ENCODE assay signal across 13 mouse cellular contexts in genomic region chr15:83337903-83338870, GRCm38 (mm10). TPM values are rescaled to one million over a fixed set of nuclear protein-coding genes. Genes with fewer than 3 reads are reported as not detected.
A peak's percentile ranks its signal among the peaks of the same experiment; 100 is the strongest.
DNase-seq lines count a peak whose midpoint lies in the region; ATAC-seq and TF ChIP-seq lines count a peak whose summit lies in the region.
"Had no signal": no experiment of that assay in that cellular context is flagged by ENCODE, and none has a peak within 500 bp of the region (broad histone marks: within the 10 kb centered on the region; RNA-seq: fewer than 3 reads in every experiment).

No protein-coding gene starts in this region.

- peaks cover 15% of the 10 kb centered on the region for H3K79me2 ChIP-seq in C2C12 (ENCODE audit: control insufficient read depth, insufficient read depth)

- no peaks in the 10 kb centered on the region for H3K27me3 ChIP-seq in heart, postnatal 0 days (ENCODE audit: control insufficient read depth, insufficient read depth, low read length)
- no peaks in the 10 kb centered on the region for H3K27me3 ChIP-seq in C2C12 (ENCODE audit: control insufficient read depth, insufficient read depth, insufficient read length)
- H3K27me3 ChIP-seq in intestine, embryonic 15.5 days (replicated peaks), result no peaks in the 10 kb centered on the region
- H3K27me3 ChIP-seq in small intestine, adult 2 months (ENCODE audit: control insufficient read depth, insufficient read depth, low read length), result no peaks in the 10 kb centered on the region
- no peaks in the 10 kb centered on the region for H3K27me3 ChIP-seq in neural tube, embryonic 15.5 days (replicated peaks)
- H3K27me3 ChIP-seq: hindbrain, embryonic 15.5 days had no signal

- H3K4me3 ChIP-seq in heart, postnatal 0 days (ENCODE audit: low read depth, low read length), result no peak overlapping the region
- H3K4me3 ChIP-seq in C2C12 (ENCODE audit: insufficient read depth, poor library complexity, severe bottlenecking), result no peak overlapping the region
- no peak overlapping the region for H3K4me3 ChIP-seq in intestine, embryonic 15.5 days (replicated peaks)
- no peak overlapping the region for H3K4me3 ChIP-seq in small intestine, adult 2 months (ENCODE audit: low read depth, low read length)
- no peak overlapping the region for H3K4me3 ChIP-seq in neural tube, embryonic 15.5 days (replicated peaks)
- H3K4me3 ChIP-seq: hindbrain, embryonic 15.5 days; limb, embryonic 10.5 days had no signal

- no peaks in the 10 kb centered on the region for H3K9me3 ChIP-seq in heart, postnatal 0 days (replicated peaks; ENCODE audit: control insufficient read depth, low read length)
- no peaks in the 10 kb centered on the region for H3K9me3 ChIP-seq in intestine, embryonic 15.5 days
- no peaks in the 10 kb centered on the region for H3K9me3 ChIP-seq in neural tube, embryonic 15.5 days (replicated peaks)
- H3K9me3 ChIP-seq: hindbrain, embryonic 15.5 days; limb, embryonic 10.5 days had no signal

- WGBS in heart, postnatal 0 days, result 72% methylated on average over 8 of the region's 8 CpGs
- WGBS in intestine, embryonic 15.5 days, result 73% methylated on average over 8 of the region's 8 CpGs
- WGBS in small intestine, adult 2 months, result 46% methylated on average over 8 of the region's 8 CpGs
- WGBS in neural tube, embryonic 15.5 days, result 82% methylated on average over 8 of the region's 8 CpGs

- DNase-seq in heart, postnatal 0 days (ENCODE audit: low spot score), result peak; percentile 12
- no peak for DNase-seq in heart, adult 8-10 months (ENCODE audit: low spot score)
- no peak for DNase-seq in adrenal gland, adult (ENCODE audit: inconsistent age in 2 of 2, low spot score in 1 of 2)
- no peak for DNase-seq in spleen, postnatal 10 days (ENCODE audit: low spot score in 2 of 2)
- DNase-seq: adrenal gland, postnatal 10 days; cerebellum, postnatal 14 days; spleen, adult 18-20 months had no signal

- H3K9ac ChIP-seq in heart, postnatal 0 days (replicated peaks; ENCODE audit: low read depth, low read length), result no peak overlapping the region
- no peak overlapping the region for H3K9ac ChIP-seq in intestine, embryonic 15.5 days
- H3K9ac ChIP-seq in neural tube, embryonic 15.5 days (replicated peaks), result no peak overlapping the region
- H3K9ac ChIP-seq: hindbrain, embryonic 15.5 days had no signal

- no peaks in the 10 kb centered on the region for H3K4me1 ChIP-seq in heart, postnatal 0 days (ENCODE audit: control insufficient read depth, insufficient read depth)
- H3K4me1 ChIP-seq in intestine, embryonic 15.5 days (replicated peaks), result no peaks in the 10 kb centered on the region
- H3K4me1 ChIP-seq in small intestine, adult 2 months (ENCODE audit: control insufficient read depth, insufficient read depth, insufficient read length, low read length), result peaks cover 14% of the 10 kb centered on the region
- H3K4me1 ChIP-seq in neural tube, embryonic 15.5 days, result no peaks in the 10 kb centered on the region
- H3K4me1 ChIP-seq: hindbrain, embryonic 15.5 days; limb, embryonic 10.5 days had no signal

- H3K4me2 ChIP-seq in heart, postnatal 0 days (ENCODE audit: low read depth, low read length), result no peak overlapping the region
- no peak overlapping the region for H3K4me2 ChIP-seq in intestine, embryonic 15.5 days (replicated peaks)
- no peak overlapping the region for H3K4me2 ChIP-seq in neural tube, embryonic 15.5 days
- H3K4me2 ChIP-seq: hindbrain, embryonic 15.5 days had no signal

- TF ChIP-seq EP300 in heart, postnatal 0 days (IDR thresholded peaks at IDR 0.05; ENCODE audit: low read depth), result no peak

- peak overlapping the region; percentile 1; the same call in 1 of the 2 replicates for H3K27ac ChIP-seq in heart, postnatal 0 days (ENCODE audit: low read depth)
- peak overlapping the region; percentile 51 for H3K27ac ChIP-seq in intestine, embryonic 15.5 days
- peak overlapping the region; percentile 92 for H3K27ac ChIP-seq in small intestine, adult 2 months (ENCODE audit: insufficient read depth, low read depth, low read length)
- H3K27ac ChIP-seq in neural tube, embryonic 15.5 days (replicated peaks), result no peak overlapping the region
- H3K27ac ChIP-seq: hindbrain, embryonic 15.5 days; limb, embryonic 10.5 days had no signal

- no peak overlapping the region for H3ac ChIP-seq in C2C12 (ENCODE audit: control insufficient read depth, insufficient read length, low read depth)

- H3K36me3 ChIP-seq in heart, postnatal 0 days (replicated peaks; ENCODE audit: control insufficient read depth, insufficient read depth, low read length), result peaks cover 48% of the 10 kb centered on the region
- H3K36me3 ChIP-seq in C2C12 (ENCODE audit: control insufficient read depth, insufficient read depth), result peaks cover 74% of the 10 kb centered on the region
- peaks cover 29% of the 10 kb centered on the region for H3K36me3 ChIP-seq in intestine, embryonic 15.5 days
- peaks cover 56% of the 10 kb centered on the region for H3K36me3 ChIP-seq in small intestine, adult 2 months (ENCODE audit: control insufficient read depth, insufficient read depth, low read length)
- peaks cover 47% of the 10 kb centered on the region for H3K36me3 ChIP-seq in neural tube, embryonic 15.5 days

- TF ChIP-seq POLR2A in small intestine, adult 2 months (IDR thresholded peaks at IDR 0.05; ENCODE audit: low read depth, low read length), result no peak

- peaks cover 4% of the 10 kb centered on the region for H3K79me3 ChIP-seq in C2C12 (ENCODE audit: low read depth)

- TF ChIP-seq CTCF in heart, postnatal 0 days (IDR thresholded peaks at IDR 0.05; ENCODE audit: low read depth), result no peak
- TF ChIP-seq CTCF in C2C12 (IDR thresholded peaks at IDR 0.05; ENCODE audit: control insufficient read depth, insufficient read depth, insufficient read length), result no peak
- TF ChIP-seq CTCF in small intestine, adult 2 months (IDR thresholded peaks at IDR 0.05; ENCODE audit: extremely low read depth, insufficient read length, insufficient replicate concordance, low read depth, low read length), result no peak

- ATAC-seq in heart, postnatal 0 days (ENCODE audit: insufficient read depth, low read depth), result peak; percentile 38; the same call in 1 of the 2 replicates
- ATAC-seq in intestine, embryonic 15.5 days, result peak; percentile 90
- ATAC-seq in neural tube, embryonic 15.5 days (ENCODE audit: low FRiP score), result no peak

TF ChIP-seq in C2C12, 6 proteins besides CTCF, POLR2A, EP300 and RAD21:
- peak; percentile 26 for TF ChIP-seq USF1 (IDR thresholded peaks at IDR 0.05; ENCODE audit: low read depth)
- TF ChIP-seq MYOG (IDR thresholded peaks at IDR 0.05; ENCODE audit: control insufficient read depth, extremely low read depth, insufficient read length), result no peak

RNA-seq across cellular contexts. Expression of gene Arfgap3, which starts 11.9 kb away (rescaled TPM):
- total RNA-seq in heart, postnatal 0 days (2014; rRNA removed; ENCODE audit: low replicate concordance), result 86.9 and 112 TPM in 2 replicates
- 22.4 and 25.4 TPM in 2 replicates for polyA plus RNA-seq in heart, postnatal 0 days (2015; fragmentation: Nextera tagmentation; extraction: Ambion mirVana)
- total RNA-seq in heart, adult 8-10 months (2022), result 10 to 100 TPM; 10.2 to 11.8 (median 11.1) TPM
- 39.6 TPM for polyA plus RNA-seq in C2C12 (2012; fragmentation: generic; extraction: Trizol)
- polyA plus RNA-seq in intestine, embryonic 15.5 days (2015; fragmentation: Nextera tagmentation; extraction: Ambion mirVana), result 60.5 and 62.9 TPM in 2 replicates
- polyA plus RNA-seq in small intestine, adult 2 months (2012; rRNA removed), result 39.6 and 88.2 TPM in 2 replicates
- polyA plus RNA-seq in neural tube, embryonic 15.5 days (2015; fragmentation: Nextera tagmentation; extraction: Ambion mirVana), result 37.0 and 39.6 TPM in 2 replicates
